Comparison of ENCODE assay signal across 8 mouse cellular contexts in the genomic region with DNA sequence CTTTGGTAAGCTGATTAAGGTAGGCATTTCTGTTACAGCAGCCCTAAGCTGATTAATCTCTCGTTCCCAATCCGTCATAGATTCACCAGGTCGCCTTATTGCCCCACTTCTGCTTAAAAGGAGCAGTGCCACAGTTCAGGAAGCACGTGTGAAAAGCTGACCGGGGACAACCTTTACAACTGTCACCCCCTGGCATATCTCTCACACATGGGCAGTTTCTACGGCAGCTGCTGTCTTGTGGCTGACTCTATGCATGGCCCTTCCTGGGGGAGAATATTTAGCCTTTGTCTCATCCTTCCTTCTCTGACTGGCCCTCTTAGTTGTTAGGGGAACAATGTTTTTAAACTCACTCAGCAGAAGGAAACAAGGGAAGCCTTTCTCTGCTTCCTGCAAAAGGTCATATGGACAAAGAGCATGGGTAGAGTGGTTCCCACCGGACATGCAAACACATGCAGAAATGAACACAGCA.
DNase-seq lines count a peak whose midpoint lies in the region; ATAC-seq and TF ChIP-seq lines count a peak whose summit lies in the region.
"Had no signal": no experiment of that assay in that cellular context is flagged by ENCODE, and none has a peak within 500 bp of the region (broad histone marks: within the 10 kb centered on the region; RNA-seq: fewer than 3 reads in every experiment).

No protein-coding gene starts in this region.

- peak overlapping the region; percentile 24; the same call in 1 of the 2 replicates for H3K27ac ChIP-seq in liver, adult 2 months (replicated peaks; ENCODE audit: insufficient read depth, low read depth, low read length)
- H3K27ac ChIP-seq: stomach, postnatal 0 days had no signal

- H3K79me2 ChIP-seq in liver, adult 2 months (ENCODE audit: control insufficient read depth, insufficient read depth, low read length) = no peaks in the 10 kb centered on the region

- H3K27me3 ChIP-seq in liver, adult 2 months (ENCODE audit: control insufficient read depth, insufficient read depth, low read length) = no peaks in the 10 kb centered on the region; the same call in 1 of the 2 replicates

- 55% methylated on average over 7 of the region's 7 CpGs for WGBS in liver, adult 2 months

- no peak for TF ChIP-seq CTCF in liver, adult 2 months (IDR thresholded peaks at IDR 0.05; ENCODE audit: low read depth, low read length)

- no peaks in the 10 kb centered on the region; the same call in 1 of the 2 replicates for H3K4me1 ChIP-seq in liver, adult 2 months (ENCODE audit: control insufficient read depth, insufficient read depth, low read length)

- peak; percentile 50; the same call in 1 of the 2 replicates for ATAC-seq in monocyte, adult 5-6 weeks (replicated peaks; ENCODE audit: insufficient number of reproducible peaks, low FRiP score, low TSS enrichment, poor library complexity, severe bottlenecking)

- no peak for TF ChIP-seq POLR2A in liver, adult 2 months (IDR thresholded peaks at IDR 0.05; ENCODE audit: extremely low read depth, insufficient read depth, low read length)

- no peak overlapping the region for H3K9ac ChIP-seq in liver, adult 2 months (ENCODE audit: low read depth, low read length)

- no peak overlapping the region for H3K4me3 ChIP-seq in liver, adult 2 months (ENCODE audit: insufficient read depth, low read depth, low read length)

- peak; percentile 9 for DNase-seq in liver, adult 2 months (ENCODE audit: extremely low read depth, low read depth, low spot score)
- DNase-seq in liver = no peak
- DNase-seq in embryo, embryonic 11 days = peak; percentile 41
- peak; percentile 51 for DNase-seq in kidney, adult 9 months
- no peak for DNase-seq in adipocyte (ENCODE audit: low spot score)
- DNase-seq in natural killer cell, adult 2 months (ENCODE audit: low spot score in 2 of 2) = no peak

- H3K36me3 ChIP-seq in liver, adult 2 months (ENCODE audit: control insufficient read depth, insufficient read depth, low read length) = no peaks in the 10 kb centered on the region

Comparison
In these comparisons a context has a peak if more than half of its experiments do, and no peak if none do; other contexts are left out.
1. DNase-seq: peak in liver, adult 2 months (single experiment), embryo, embryonic 11 days (single experiment) and kidney, adult 9 months (single experiment); none in liver (single experiment), adipocyte (single experiment) and natural killer cell, adult 2 months (0 of 2).